Mouse (Mus musculus) neural tube, embryonic 14.5 days (tissue): ENCODE data around the gene Zfp384. TPM values are rescaled to one million over a fixed set of nuclear protein-coding genes. Genes with fewer than 3 reads are reported as not detected.
A peak's percentile ranks its signal among the peaks of the same experiment; 100 is the strongest.

Source experiments
- ATAC-seq: fragments of 200-750 bp; cut with Nextera tagmentation; 2 replicates; pipeline ENCODE4 v1.8.0; 2017; ENCODE audit warnings: low read depth, mild to moderate bottlenecking, moderate TSS enrichment, moderate library complexity
- H3K27ac ChIP-seq: fragments of 300-500 bp; sonication (generic); 2 replicates; pipeline ENCODE4 v1.5.1; 2014; ENCODE audit warnings: low read depth, mild to moderate bottlenecking, control low read depth, low read length, moderate library complexity, mixed read lengths
- H3K27me3 ChIP-seq: fragments of 300-500 bp; sonication (generic); 2 replicates; pipeline ENCODE4 v1.6.1; 2014; ENCODE audit warnings: low read length; ENCODE audit not compliant: control insufficient read depth, insufficient read depth
- H3K36me3 ChIP-seq: fragments of 300-500 bp; sonication (generic); 2 replicates; pipeline ENCODE4 v1.6.1; 2014; ENCODE audit warnings: low read length, mixed read lengths; ENCODE audit not compliant: control insufficient read depth, insufficient read depth
- H3K4me1 ChIP-seq: fragments of 300-500 bp; sonication (generic); 2 replicates; pipeline ENCODE4 v1.6.1; 2014; ENCODE audit warnings: low read length; ENCODE audit not compliant: control insufficient read depth, insufficient read depth
- H3K4me2 ChIP-seq: fragments of 300-500 bp; sonication (generic); 2 replicates; pipeline ENCODE4 v1.6.1; 2014; ENCODE audit warnings: mild to moderate bottlenecking, low read depth, low read length, control low read depth
- H3K4me3 ChIP-seq: fragments of 300-500 bp; sonication (generic); 2 replicates; pipeline ENCODE4 v1.5.1; 2014; ENCODE audit warnings: low read depth, low read length, control low read depth, mixed read lengths
- H3K9ac ChIP-seq: fragments of 300-500 bp; sonication (generic); replicated peaks from 2 replicates; pipeline ENCODE4 v1.6.1; 2014; ENCODE audit warnings: low read depth, mild to moderate bottlenecking, control low read depth, low read length, mixed read lengths
- H3K9me3 ChIP-seq: fragments of 300-500 bp; sonication (generic); 2 replicates; pipeline ENCODE4 v1.6.1; 2016; ENCODE audit warnings: low read length; ENCODE audit not compliant: control insufficient read depth
- WGBS: fragments of 180-500 bp; shearing (Covaris S2); extraction: QIAGEN DNeasy Blood & Tissue Kit; methylation state at CpG from one replicate; pipeline ENCODE4 v1.1.7; 2014; 5-methylcytosine and 5-hydroxymethylcytosine counted together
- polyA plus RNA-seq: library from polyadenylated mRNA; unstranded; fragments of >200 nt; fragmentation: Nextera tagmentation; extraction: Ambion mirVana; gene quantifications from 2 replicates; pipeline ENCODE4 v1.2.1, GENCODE M21; 2014

Gene Zfp384
- polyA plus RNA-seq, 1 experiment from 2014 or later = 16.5 TPM

- Histone ChIP-seq H3K27me3 (peaks cover 3% of the 10 kb centered on the region; the same call in 1 of the 2 replicates), H3K4me1 (peaks cover 6% of the 10 kb centered on the region; the same call in 1 of the 2 replicates), H3K4me2 (no peak overlapping the region), H3K4me3 (no peak overlapping the region), H3K9ac (no peak overlapping the region), H3K9me3 (no peaks in the 10 kb centered on the region), H3K27ac (no peak overlapping the region), H3K36me3 (no peaks in the 10 kb centered on the region)
- no peak for ATAC-seq
- 87% methylated on average over 9 of the region's 9 CpGs for WGBS
These were observed 15.6 kb upstream of the Zfp384 start for GRCm38 (mm10) chr6:124993365-124993764.

GRCm38 (mm10) chr6:124993876-124994275 lies 15.1 kb upstream of the Zfp384 start:
- no peak overlapping the region for H3K4me2 ChIP-seq
- peak overlapping the region; percentile 10; the same call in 1 of the 2 replicates for H3K4me3 ChIP-seq
- H3K27ac ChIP-seq = no peak overlapping the region
- no peaks in the 10 kb centered on the region for H3K36me3 ChIP-seq
- H3K9ac ChIP-seq = peak overlapping the region; percentile 39; the same call in 1 of the 2 replicates
- H3K9me3 ChIP-seq = no peaks in the 10 kb centered on the region
- peaks cover 8% of the 10 kb centered on the region for H3K27me3 ChIP-seq
- H3K4me1 ChIP-seq = peaks cover 10% of the 10 kb centered on the region
- no peak for ATAC-seq
- WGBS = 18% methylated on average over 11 of the region's 11 CpGs

GRCm38 (mm10) chr6:124995246-124995645 lies 13.7 kb upstream of the Zfp384 start:
- Histone ChIP-seq H3K9me3 (no peaks in the 10 kb centered on the region), H3K4me3 (no peak overlapping the region), H3K27ac (no peak overlapping the region), H3K36me3 (0 out of 2 replicates have a peak, but pooled peaks cover 4% of the 10 kb centered on the region), H3K4me2 (no peak overlapping the region), H3K9ac (no peak overlapping the region), H3K27me3 (peaks cover 14% of the 10 kb centered on the region), H3K4me1 (peaks cover 12% of the 10 kb centered on the region)
- 81% methylated on average over 7 of the region's 7 CpGs for WGBS
- ATAC-seq = no peak

- no peak for ATAC-seq
- peak overlapping the region; percentile 67; the same call in 1 of the 2 replicates for H3K27ac ChIP-seq
- H3K9ac ChIP-seq = peak overlapping the region; percentile 85
- peaks cover 12% of the 10 kb centered on the region for H3K4me1 ChIP-seq
- 49% methylated on average over 8 of the region's 8 CpGs for WGBS
- H3K4me3 ChIP-seq = peak overlapping the region; percentile 61
- H3K27me3 ChIP-seq = peaks cover 19% of the 10 kb centered on the region
- H3K36me3 ChIP-seq = 0 out of 2 replicates have a peak, but pooled peaks cover 4% of the 10 kb centered on the region
- H3K9me3 ChIP-seq = no peaks in the 10 kb centered on the region
- H3K4me2 ChIP-seq = peak overlapping the region; percentile 70
These were observed 13.0 kb upstream of the Zfp384 start for GRCm38 (mm10) chr6:124995831-124996403.

DNA sequence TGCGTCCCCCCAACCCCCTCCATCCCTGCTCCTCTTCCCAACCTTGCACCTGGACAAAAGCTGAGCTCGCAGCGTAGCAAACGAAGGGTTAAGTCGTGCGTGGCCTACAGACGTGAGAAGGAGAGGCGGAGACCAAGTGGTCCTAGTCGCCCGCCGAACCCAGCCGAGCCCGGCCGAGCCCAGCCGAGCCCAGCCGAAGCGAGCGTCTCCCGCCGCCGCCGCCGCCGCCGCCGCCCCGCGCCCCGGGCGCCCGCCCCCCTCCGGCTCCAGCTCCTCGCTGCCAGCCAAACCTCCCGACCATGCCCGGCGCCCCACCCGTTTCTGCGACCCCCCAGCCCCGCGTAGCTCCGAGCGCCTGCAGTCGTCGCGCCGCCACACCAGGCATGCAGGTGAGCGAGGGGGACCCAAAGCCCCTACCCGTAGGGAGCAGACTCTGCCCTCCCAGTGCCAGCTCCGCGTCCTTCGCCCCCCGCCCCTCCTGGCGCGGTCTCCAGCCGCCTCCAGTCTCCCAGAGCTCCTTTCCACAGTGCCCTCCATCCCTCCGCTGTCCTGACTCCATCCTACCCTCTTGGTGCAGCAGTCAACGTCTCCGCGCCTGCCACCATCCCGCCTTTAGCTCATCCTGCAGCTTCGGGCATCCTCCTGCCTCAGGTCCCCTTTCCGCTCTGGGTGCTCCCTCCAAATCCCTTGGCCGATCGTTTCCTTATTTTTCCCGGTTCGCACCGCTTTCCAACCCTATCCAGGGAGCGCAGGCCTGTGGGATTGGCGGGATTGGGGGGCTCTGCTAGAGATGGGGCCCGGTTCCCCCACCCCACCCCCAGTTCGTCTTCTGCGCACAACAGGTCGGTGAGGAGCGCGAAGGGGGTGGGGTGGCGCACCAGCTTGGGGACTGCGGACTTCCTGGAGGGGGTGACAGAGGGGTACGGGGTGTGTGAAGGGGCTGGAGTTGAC lies 12.1 kb upstream of the Zfp384 start, which contains the start of gene Pianp:
Pianp (plus strand) TSS at position 144 of the 951 bp plus-strand sequence.
- peaks cover 20% of the 10 kb centered on the region for H3K27me3 ChIP-seq
- WGBS = under 1% methylated on average over 49 of the region's 78 CpGs
- H3K9me3 ChIP-seq = no peaks in the 10 kb centered on the region
- peak within 1 kb of the TSS; percentile 70 for H3K4me2 ChIP-seq
- H3K4me1 ChIP-seq = peaks cover 12% of the 10 kb centered on the region
- H3K9ac ChIP-seq = peak within 1 kb of the TSS; percentile 85
- 0 out of 2 replicates have a peak, but pooled peaks cover 4% of the 10 kb centered on the region for H3K36me3 ChIP-seq
- peak; percentile 86 for ATAC-seq
- H3K27ac ChIP-seq = peak within 1 kb of the TSS; percentile 67
- H3K4me3 ChIP-seq = peak within 1 kb of the TSS; percentile 61

GRCm38 (mm10) chr6:124998066-124998465 lies 10.9 kb upstream of the Zfp384 start:
- H3K9ac ChIP-seq = peak overlapping the region; percentile 85
- H3K36me3 ChIP-seq = 0 out of 2 replicates have a peak, but pooled peaks cover 4% of the 10 kb centered on the region
- H3K27me3 ChIP-seq = peaks cover 20% of the 10 kb centered on the region
- no peaks in the 10 kb centered on the region for H3K9me3 ChIP-seq
- 6% methylated on average over 8 of the region's 8 CpGs for WGBS
- peaks cover 12% of the 10 kb centered on the region for H3K4me1 ChIP-seq
- H3K4me3 ChIP-seq = peak overlapping the region; percentile 61
- H3K27ac ChIP-seq = no peak overlapping the region
- no peak for ATAC-seq
- peak overlapping the region; percentile 70 for H3K4me2 ChIP-seq

DNA sequence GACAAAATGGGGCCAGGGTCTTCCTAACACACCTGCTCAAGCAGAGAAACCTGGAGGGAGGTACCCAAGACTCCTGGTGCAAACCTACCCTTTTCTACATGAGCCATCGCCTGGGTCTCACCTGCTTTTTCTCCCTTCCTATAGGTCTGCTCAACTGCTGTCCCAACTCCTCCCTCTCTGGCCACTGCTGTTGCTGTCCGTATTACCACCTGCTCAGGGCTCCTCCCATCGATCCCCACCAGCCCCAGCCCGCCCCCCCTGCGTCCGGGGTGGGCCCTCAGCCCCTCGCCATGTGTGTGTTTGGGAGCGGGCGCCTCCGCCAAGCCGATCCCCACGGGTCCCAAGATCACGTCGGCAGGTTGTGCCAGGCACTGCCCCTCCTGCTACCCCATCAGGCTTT lies 9.9 kb upstream of the Zfp384 start:
- Histone ChIP-seq H3K36me3 (0 out of 2 replicates have a peak, but pooled peaks cover 4% of the 10 kb centered on the region), H3K27me3 (peaks cover 17% of the 10 kb centered on the region), H3K4me2 (no peak overlapping the region), H3K9me3 (no peaks in the 10 kb centered on the region), H3K4me1 (peaks cover 12% of the 10 kb centered on the region), H3K27ac (no peak overlapping the region), H3K9ac (no peak overlapping the region), H3K4me3 (no peak overlapping the region)
- ATAC-seq = no peak
- WGBS = 45% methylated on average over 14 of the region's 14 CpGs

DNA sequence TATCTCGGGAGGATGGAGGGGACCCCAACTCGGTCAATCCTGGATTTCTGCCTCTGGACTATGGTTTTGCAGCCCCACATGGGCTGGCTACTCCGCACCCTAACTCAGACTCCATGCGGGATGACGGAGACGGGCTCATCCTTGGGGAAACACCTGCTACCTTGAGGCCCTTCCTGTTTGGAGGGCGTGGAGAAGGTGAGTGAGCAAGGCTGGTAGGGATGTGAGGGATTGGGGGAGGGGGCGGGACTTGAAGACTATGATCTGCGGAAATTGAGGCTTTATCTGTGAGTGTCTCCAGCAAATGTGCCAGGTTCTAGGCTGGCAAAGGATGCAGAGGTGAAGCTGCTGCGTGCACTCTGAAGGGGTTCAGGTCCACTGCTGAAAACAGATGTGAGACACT lies 9.4 kb upstream of the Zfp384 start:
- Histone ChIP-seq H3K9me3 (no peaks in the 10 kb centered on the region), H3K27me3 (peaks cover 17% of the 10 kb centered on the region), H3K36me3 (0 out of 2 replicates have a peak, but pooled peaks cover 4% of the 10 kb centered on the region), H3K9ac (no peak overlapping the region), H3K4me3 (no peak overlapping the region), H3K4me2 (no peak overlapping the region), H3K27ac (no peak overlapping the region), H3K4me1 (peaks cover 12% of the 10 kb centered on the region)
- 39% methylated on average over 10 of the region's 10 CpGs for WGBS
- no peak for ATAC-seq
